Mouse (Mus musculus) monocyte, adult 2 months (primary cell): ENCODE results near the gene Pomgnt2.
A peak's percentile ranks its signal among the peaks of the same experiment; 100 is the strongest.
"Not testable (repeated sequence)": the region's sequence is repeated elsewhere in the genome, so short reads cannot be mapped to it uniquely, and the experiment has no call there.

ENCODE experiments used
- DNase-seq, 2 experiments: peaks; one replicate each; pipeline ENCODE4 v3.0.0; 2022; ENCODE audit warnings: low spot score in 2 of 2, low read depth in 1 of 2

Gene Pomgnt2

DNA sequence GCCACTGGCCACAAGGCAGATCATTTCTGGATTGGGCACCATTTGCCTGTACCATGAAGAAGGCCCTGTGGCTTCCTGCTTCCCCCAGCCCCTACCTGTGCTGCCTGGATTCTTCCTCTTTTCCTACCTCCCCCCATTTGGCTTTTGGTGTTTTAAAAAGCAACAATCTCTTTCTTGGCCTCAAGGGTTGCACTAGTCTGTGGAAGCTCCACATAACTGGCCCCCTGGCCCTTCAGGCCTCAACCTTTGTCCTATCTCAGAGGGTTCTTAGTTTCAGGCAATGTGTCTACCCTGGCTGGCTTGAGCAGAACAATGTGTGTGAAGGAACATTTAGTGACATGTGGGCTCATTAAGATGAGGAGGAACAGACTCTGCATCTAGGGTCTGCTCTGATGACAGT, at the start of gene Pomgnt2:
TSS of gene Pomgnt2 (minus strand) at position 101 of the 400 bp plus-strand sequence.
- DNase-seq = no peak

DNA sequence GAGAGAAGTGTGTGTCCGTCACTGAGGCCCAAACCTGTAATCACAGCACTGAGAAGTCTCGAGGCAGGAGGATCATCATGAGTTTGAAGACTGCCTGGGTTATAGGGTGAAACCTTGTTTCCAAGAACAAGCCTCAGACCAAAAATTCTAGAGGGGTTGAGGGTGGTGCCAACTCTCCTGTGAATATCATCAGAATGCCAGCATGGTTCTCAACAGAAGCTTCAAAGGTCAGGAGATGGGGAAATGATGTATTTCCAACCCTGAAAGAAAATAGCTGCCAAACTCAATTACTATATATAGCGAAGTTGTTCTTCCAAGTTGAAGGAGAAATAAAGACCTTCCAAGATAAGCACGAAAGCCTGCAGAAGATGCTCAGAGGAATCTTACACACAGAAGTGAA, 42.9 kb upstream of the Pomgnt2 start:
- no peak for DNase-seq

- no peak for DNase-seq
Measured at GRCm38 (mm10) chr9:122038631-122039030, 41.7 kb upstream of the Pomgnt2 start.

- no peak for DNase-seq
Measured at GRCm38 (mm10) chr9:122036496-122037054, 39.7 kb upstream of the Pomgnt2 start.

GRCm38 (mm10) chr9:122035807-122036206, 38.9 kb upstream of the Pomgnt2 start:
- no peak for DNase-seq

- DNase-seq = no peak
Measured at GRCm38 (mm10) chr9:122034949-122035348, 38.0 kb upstream of the Pomgnt2 start.

DNA sequence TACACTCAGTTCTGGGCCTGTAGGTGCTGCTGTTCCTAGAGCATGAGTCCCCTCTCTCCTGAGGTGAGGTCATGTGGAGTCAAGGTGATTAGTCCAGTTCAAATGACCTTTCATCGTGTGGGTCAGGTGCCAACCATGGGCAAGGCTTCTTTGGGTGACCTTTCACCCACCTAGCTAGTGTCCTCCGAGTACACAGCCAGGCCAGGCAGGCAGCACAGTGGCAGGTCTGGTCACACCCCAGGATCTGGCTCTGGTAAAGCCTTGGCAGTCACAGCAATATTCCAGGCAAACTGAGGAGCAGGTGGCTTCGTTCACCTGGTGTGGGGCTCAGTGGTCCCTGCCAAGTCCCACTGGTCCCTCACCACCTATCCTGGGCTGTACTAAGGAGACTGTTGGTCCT, 35.2 kb upstream of the Pomgnt2 start:
- no peak for DNase-seq

DNA sequence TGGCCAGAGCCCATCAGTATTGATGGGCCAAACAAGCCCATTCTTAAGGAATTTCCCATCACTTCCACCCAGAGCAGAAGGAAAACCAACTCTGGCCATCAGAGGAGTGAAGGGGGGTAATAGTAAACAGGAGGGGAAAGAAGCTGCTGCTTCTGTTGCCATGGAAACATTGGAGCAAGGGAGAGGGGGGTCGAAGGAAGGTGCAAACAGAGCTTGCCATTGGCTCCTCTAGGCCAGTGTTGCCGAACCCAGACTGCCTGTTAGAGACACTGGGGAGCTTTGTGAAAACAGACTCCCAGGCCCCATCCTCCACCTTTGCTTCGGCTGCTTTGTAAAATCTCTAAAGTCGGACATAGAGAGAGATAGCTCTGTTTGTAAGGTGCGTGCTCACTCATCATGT, 33.8 kb upstream of the Pomgnt2 start:
- no peak for DNase-seq

DNA sequence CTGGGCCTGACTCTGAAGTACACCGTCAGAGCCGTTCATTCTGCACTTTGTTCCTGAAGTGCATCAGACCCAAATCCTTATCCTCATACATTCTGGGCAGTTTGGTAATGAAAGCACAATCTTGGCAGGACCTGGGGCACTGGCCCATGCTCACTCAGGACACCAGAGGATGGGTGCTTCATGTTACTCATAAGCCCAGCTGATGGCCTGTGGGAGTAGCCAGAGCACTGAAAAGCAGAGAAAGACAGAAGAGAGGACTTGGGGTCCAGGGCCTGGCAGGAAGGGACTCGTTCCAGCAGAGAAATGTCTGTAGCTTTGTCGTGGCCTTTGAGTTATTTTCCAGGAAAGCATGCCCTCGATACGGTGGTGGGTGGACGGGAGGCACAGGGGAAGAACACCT, 32.9 kb upstream of the Pomgnt2 start:
- no peak for DNase-seq

GRCm38 (mm10) chr9:122027914-122028745, 31.2 kb upstream of the Pomgnt2 start:
- DNase-seq = no peak

DNA sequence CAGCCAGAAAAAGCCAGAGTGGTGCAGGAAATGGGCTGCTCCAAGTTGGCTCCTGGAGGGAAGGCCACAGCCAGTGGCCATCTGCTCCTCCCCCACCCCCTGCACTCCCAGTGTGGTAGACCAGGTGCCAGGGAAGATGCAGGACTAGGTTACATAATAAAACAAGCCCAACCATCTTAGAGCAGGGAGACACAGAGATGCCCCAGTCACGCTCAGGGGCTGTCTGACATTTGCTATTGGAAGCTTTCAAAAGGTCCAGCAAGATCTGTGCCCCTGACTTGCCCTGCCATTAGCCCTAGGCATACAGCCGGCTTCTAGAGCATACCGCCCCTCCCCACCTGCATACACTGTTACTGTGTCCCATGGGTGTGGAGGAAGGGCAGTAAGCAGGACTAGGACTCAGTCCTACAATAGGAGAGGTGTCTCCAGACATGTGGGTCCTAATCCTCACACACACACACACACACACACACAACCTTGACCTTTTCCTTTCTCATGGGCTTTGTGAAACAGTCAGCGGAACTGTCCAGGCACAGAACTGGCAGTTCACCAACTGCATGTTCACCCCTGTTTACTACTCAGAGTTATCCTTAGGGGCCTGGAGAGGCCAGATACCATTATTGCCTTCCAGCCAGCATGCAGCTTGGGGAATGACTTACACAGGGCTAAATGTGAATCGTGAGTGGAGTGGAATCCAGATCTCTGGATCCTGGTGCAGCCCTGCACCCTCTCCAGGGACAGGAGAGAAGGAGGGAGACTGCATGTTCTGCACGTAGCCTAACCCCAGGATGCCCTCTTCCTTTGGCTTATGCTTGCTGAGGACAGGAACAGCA, 30.4 kb upstream of the Pomgnt2 start:
- DNase-seq = no peak

DNA sequence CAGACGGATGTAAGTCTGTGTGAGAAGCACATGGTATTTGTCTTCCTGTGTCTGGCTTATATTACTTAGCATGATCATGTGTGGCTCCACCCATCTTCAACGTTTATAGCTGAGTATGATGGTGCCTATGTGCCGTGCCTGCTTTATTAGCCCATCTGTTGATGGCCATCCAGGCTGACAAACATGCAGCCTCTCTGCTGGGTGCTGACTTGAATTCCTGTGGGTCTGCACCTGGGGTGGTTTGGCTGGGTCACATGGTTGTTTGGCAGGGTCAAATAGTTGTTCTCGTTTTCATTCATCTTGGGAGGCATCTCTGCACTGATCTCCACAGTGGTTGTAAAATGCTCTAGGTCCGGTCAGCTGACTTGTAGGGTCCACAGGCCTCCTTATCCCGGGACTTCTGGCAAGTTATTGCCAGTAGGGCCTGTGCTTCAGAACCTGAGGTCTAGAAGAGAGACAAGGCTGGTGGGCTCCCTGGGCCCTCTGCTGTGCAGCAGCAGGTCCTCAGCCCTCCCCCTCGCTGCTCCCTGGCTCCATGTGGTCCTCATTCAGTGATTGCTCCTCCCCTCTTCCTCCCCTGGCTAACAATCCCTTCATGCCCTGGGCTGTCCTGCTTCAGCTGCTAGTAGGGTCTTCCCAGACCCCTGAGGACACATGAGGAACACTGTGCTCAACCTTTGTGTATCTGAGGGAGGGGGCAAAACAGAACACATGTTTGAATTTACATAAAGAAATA, 29.1 kb upstream of the Pomgnt2 start:
- DNase-seq = no peak

GRCm38 (mm10) chr9:122024419-122024818, 27.5 kb upstream of the Pomgnt2 start:
- no peak for DNase-seq

DNA sequence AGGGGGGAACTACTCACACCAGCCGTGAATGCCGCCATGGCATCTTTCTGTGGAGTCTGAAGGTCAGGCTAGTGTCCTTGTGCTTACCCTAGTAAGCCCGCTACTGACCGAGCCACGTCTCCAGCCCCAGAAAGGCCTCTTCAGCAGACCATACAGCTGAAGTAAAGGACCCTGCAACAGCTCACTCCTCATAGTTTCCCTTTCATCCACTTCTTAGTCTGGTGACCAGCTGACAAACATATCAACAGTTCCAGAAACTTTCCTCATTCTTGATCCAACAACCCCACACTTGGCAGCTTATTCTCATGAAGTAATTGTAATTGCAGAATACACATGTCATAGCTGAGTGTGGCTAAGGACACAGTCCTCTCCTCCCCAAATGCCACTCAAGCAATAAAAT, 27.0 kb upstream of the Pomgnt2 start:
- DNase-seq = no peak

DNA sequence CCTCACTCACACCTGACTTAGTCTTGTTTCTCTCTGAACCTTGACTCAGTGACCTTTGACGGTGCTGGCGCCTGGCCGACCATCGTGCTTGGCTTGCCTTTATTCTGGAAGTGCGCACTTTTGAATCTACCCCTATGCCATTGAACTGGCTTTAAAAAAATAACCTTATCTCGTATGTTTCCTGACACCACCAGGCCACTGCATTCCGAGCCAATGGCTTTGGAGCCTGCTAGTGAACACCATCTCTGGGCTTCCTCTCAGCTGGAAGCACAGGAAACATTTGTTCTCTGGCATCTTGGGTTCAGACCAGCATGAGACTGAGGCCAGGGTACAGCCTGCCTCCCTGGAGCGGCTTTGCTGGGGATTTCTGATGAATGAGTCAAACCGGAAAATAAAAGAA, 25.9 kb upstream of the Pomgnt2 start:
- DNase-seq = no peak

GRCm38 (mm10) chr9:122021581-122021980, 24.7 kb upstream of the Pomgnt2 start:
- DNase-seq = no peak

- DNase-seq = not testable (repeated sequence)
Measured at GRCm38 (mm10) chr9:122021171-122021570, 24.3 kb upstream of the Pomgnt2 start.

GRCm38 (mm10) chr9:122020321-122020720, 23.4 kb upstream of the Pomgnt2 start:
- DNase-seq = no peak

- no peak for DNase-seq
Measured at GRCm38 (mm10) chr9:122018782-122019395, 22.0 kb upstream of the Pomgnt2 start.

- no peak for DNase-seq
Measured at GRCm38 (mm10) chr9:122018079-122018478, 21.2 kb upstream of the Pomgnt2 start.

- peak; percentile 20 to 45 for DNase-seq
Measured at GRCm38 (mm10) chr9:122014241-122014667, 17.3 kb upstream of the Pomgnt2 start.
